Mouse (Mus musculus): ENCODE measurements around the gene Nusap1.

GRCm38 (mm10) chr2:119618199-119618982 lies at the start of gene Nusap1, which contains the start of gene Oip5:
- TF ChIP-seq CTCF (IDR thresholded peaks at IDR 0.05; ENCODE audit: low read depth, low read length) (no peak), GATA1 (IDR thresholded peaks at IDR 0.05; ENCODE audit: borderline replicate concordance, low read length) (no peak), TAL1 (conservative IDR thresholded peaks at IDR 0.05; ENCODE audit: low read depth, low read length) (no peak), POLR2AphosphoS5 (IDR thresholded peaks at IDR 0.05; ENCODE audit: insufficient replicate concordance, low read depth, low read length) (no peak)

Data from G1E (cell line).